Mouse (Mus musculus) testis, adult 2 months (tissue): ENCODE data around the gene Gm3149.
"Not testable (repeated sequence)": the region's sequence is repeated elsewhere in the genome, so short reads cannot be mapped to it uniquely, and the experiment has no call there.

Experiments used
- CTCF ChIP-seq: fragments of 200-500 bp; IDR thresholded peaks from 2 replicates; pipeline ENCODE4 v1.5.1; 2012; ENCODE audit warnings: low read depth, mild to moderate bottlenecking, inconsistent platforms, low read length, moderate library complexity; ENCODE audit not compliant: control insufficient read depth, insufficient read depth, insufficient replicate concordance
- POLR2A ChIP-seq: fragments of 200-500 bp; IDR thresholded peaks from 2 replicates; pipeline ENCODE4 v1.6.1; 2012; ENCODE audit warnings: low read depth, mild to moderate bottlenecking, inconsistent platforms, low read length, moderate library complexity; ENCODE audit not compliant: control insufficient read depth

- TF ChIP-seq POLR2A, CTCF: not testable (repeated sequence)
These were observed 37.3 kb upstream of the Gm3149 start for GRCm38 (mm10) chr14:4279828-4280227.
